Mouse (Mus musculus) right cerebral cortex, adult 2 months (tissue): Measurements from ENCODE around the gene Slc2a9.

Source experiments
- DNase-seq, 2 experiments: peaks; one replicate each; pipeline ENCODE4 v3.0.0; 2021 to 2022; ENCODE audit warnings: low spot score in 2 of 2

The Slc2a9 gene

GRCm38 (mm10) chr5:38372369-38372768 is 130.6 kb downstream of the Slc2a9 start:
- no peak for DNase-seq

- DNase-seq: no peak
These were observed 131.6 kb downstream of the Slc2a9 start for GRCm38 (mm10) chr5:38371308-38371707.

- no peak for DNase-seq
These were observed 136.1 kb downstream of the Slc2a9 start for GRCm38 (mm10) chr5:38366650-38367470.

GRCm38 (mm10) chr5:38365521-38365920 is 137.4 kb downstream of the Slc2a9 start:
- DNase-seq: no peak

- DNase-seq: peak; percentile 67 to 73
These were observed 138.5 kb downstream of the Slc2a9 start for GRCm38 (mm10) chr5:38364396-38364795.

GRCm38 (mm10) chr5:38359716-38360115 is 143.2 kb downstream of the Slc2a9 start:
- peak in 1 of 2 experiments; percentile 27 for DNase-seq

GRCm38 (mm10) chr5:38356927-38357326 is 146.0 kb downstream of the Slc2a9 start:
- no peak for DNase-seq

GRCm38 (mm10) chr5:38350351-38350929 is 152.5 kb downstream of the Slc2a9 start:
- no peak for DNase-seq

- DNase-seq: no peak
These were observed 156.1 kb downstream of the Slc2a9 start for GRCm38 (mm10) chr5:38346646-38347432.

GRCm38 (mm10) chr5:38343101-38343500 is 159.8 kb downstream of the Slc2a9 start:
- DNase-seq: no peak

GRCm38 (mm10) chr5:38334582-38334981 is 168.4 kb downstream of the Slc2a9 start:
- no peak for DNase-seq

GRCm38 (mm10) chr5:38333381-38333780 is 169.6 kb downstream of the Slc2a9 start:
- no peak for DNase-seq

- no peak for DNase-seq
These were observed 183.8 kb downstream of the Slc2a9 start, which contains the start of gene Drd5 for GRCm38 (mm10) chr5:38318966-38319786. Drd5 (plus strand) TSS chr5:38319367.

- no peak for DNase-seq
These were observed 193.1 kb downstream of the Slc2a9 start for GRCm38 (mm10) chr5:38309795-38310194.

GRCm38 (mm10) chr5:38308873-38309272 is 194.1 kb downstream of the Slc2a9 start:
- DNase-seq: peak; percentile 66 to 72

GRCm38 (mm10) chr5:38307255-38308101 is 195.5 kb downstream of the Slc2a9 start:
- peak; percentile 93 to 94 for DNase-seq

- no peak for DNase-seq
These were observed 197.7 kb downstream of the Slc2a9 start for GRCm38 (mm10) chr5:38305241-38305640.

- DNase-seq: no peak
These were observed 200.3 kb downstream of the Slc2a9 start for GRCm38 (mm10) chr5:38302651-38303050.

GRCm38 (mm10) chr5:38301761-38302411 is 201.1 kb downstream of the Slc2a9 start:
- DNase-seq: no peak
